Mouse (Mus musculus): ENCODE results near the gene Ttll3.

DNA sequence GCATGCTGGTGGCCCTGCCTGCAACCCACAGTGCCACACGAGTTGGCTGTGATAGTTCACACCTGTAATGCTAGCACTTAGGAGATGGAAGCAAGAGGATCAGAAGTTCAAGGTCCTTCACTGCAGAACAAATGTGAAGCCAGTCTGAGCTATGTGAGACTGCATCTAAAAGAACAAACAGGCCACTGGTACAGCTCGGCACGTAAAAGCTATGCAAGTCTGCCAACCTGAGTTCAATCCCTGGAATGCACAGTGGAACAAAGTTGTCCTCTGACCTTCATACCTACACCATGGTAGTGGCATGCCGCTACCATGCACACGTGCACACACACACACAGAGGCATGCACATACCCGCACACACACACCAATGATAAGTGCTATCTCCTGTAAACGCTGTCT, 35.1 kb downstream of the Ttll3 start:
- TF ChIP-seq UBTF (IDR thresholded peaks at IDR 0.05; ENCODE audit: borderline replicate concordance, insufficient read depth, low read depth, low read length) (no peak), POLR2AphosphoS2 (IDR thresholded peaks at IDR 0.05; ENCODE audit: low read length) (no peak), CTCF (IDR thresholded peaks at IDR 0.05 in 2 of 3, conservative IDR thresholded peaks at IDR 0.05 in 1 of 3; ENCODE audit: control insufficient read depth in 1 of 3, insufficient read depth in 1 of 3, low read depth in 2 of 3, low read length in 3 of 3, poor library complexity in 1 of 3, severe bottlenecking in 1 of 3) (no peak), MYB (IDR thresholded peaks at IDR 0.05; ENCODE audit: low read depth, low read length) (no peak), MAX (IDR thresholded peaks at IDR 0.05; ENCODE audit: low read length) (no peak), TAL1 (IDR thresholded peaks at IDR 0.05; ENCODE audit: low read length) (no peak), MYC (IDR thresholded peaks at IDR 0.05; ENCODE audit: low read depth, low read length) (no peak), RAD21 (IDR thresholded peaks at IDR 0.05; ENCODE audit: low read depth, low read length) (no peak), POLR2A (IDR thresholded peaks at IDR 0.05; ENCODE audit: control insufficient read depth in 1 of 2, insufficient read depth in 1 of 2, low read depth in 1 of 2, low read length in 2 of 2, poor library complexity in 1 of 2) (no peak), TBP (IDR thresholded peaks at IDR 0.05; ENCODE audit: low read depth, low read length) (no peak), EP300 (IDR thresholded peaks at IDR 0.05; ENCODE audit: low read depth in 1 of 2, low read length in 2 of 2) (no peak)
